Mouse (Mus musculus): ENCODE results near the gene Adcy1.

Gene Adcy1

DNA sequence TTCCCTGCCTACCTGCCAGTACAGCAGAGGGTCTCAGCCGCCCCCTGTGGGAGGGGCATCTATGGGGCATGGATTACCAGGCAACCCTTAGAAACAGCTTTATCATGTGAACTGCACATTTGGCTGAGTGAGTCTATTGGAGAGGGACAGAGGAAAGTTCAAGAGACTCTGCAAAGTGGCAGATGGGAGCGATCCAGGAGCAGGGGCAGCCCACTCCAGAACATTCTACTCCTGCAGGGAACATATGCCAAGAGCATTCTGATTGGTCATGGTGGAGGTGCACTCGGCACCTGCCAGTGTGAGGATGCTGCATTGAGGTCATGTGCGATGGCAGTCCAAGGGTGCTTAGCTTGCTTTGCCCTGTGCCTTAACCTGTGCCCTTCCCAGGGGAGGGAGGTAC is 6.5 kb downstream of the Adcy1 start:
- DNase-seq (ENCODE audit: low read depth), result no peak

GRCm38 (mm10) chr11:7071617-7072016 is 8.3 kb downstream of the Adcy1 start:
- no peak for DNase-seq (ENCODE audit: low read depth)

DNA sequence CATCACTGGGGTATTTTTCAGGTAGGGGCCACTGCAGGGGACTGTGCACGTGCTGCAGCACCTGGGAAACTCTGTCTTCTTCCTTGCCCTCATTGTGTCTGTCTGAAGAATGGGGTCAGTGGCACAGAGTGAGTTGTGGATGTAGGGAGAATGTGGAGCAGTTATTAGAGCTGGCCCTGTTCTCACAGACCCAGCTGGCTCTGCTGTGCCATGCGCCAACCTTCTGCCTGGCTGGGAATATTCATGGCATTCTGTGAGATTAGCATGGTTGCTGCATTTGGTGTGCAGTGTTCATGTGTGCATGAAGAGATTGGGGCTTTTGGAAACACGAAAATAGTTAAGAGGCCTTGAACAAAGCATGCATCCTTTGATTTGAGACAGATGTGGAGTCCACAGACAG is 10.3 kb downstream of the Adcy1 start:
- no peak for DNase-seq (ENCODE audit: low read depth)

GRCm38 (mm10) chr11:7076510-7076909 is 13.2 kb downstream of the Adcy1 start:
- DNase-seq (ENCODE audit: low read depth), result no peak

DNA sequence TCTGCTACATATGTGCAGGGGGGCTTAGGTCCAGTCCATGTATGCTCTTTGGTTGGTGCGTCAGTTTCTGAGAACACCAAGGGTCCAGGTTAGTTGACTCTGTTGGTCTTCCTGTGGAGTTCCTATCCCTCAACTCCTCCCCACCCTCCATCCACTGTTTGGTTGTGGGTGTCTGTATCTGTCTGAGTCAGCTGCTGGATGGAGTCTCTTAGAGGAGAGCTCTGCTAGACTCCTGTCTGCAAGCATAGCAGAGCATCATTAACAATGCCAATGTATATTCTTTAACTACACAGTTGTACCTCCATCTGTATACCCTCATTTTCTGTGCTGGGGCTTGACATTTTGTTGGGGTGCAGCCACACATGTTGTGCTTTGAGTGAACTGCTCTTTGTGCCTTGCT is 18.6 kb downstream of the Adcy1 start:
- no peak for DNase-seq (ENCODE audit: low read depth)

DNA sequence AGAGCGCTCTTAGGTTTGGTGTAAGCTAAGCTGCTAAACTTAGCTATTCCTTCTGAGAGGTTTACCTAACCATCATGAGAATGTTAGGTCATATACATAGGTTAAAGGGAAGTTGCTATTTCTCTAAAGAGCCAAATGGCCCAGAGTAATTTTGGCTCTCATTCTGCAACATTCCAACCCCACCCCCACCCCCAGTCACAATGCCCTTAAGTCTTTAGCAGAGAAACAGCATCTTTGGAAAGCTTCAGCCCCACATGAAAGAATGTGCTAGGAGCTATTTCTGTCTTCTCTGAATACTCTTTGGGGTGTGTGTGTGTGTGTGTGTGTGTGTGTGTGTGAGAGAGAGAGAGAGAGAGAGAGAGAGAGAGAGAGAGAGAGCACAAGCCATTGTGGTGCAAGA is 20.6 kb downstream of the Adcy1 start:
- DNase-seq (ENCODE audit: low read depth), result no peak

- DNase-seq (ENCODE audit: low read depth), result no peak
Measured at GRCm38 (mm10) chr11:7085184-7085583, 21.9 kb downstream of the Adcy1 start.

DNA sequence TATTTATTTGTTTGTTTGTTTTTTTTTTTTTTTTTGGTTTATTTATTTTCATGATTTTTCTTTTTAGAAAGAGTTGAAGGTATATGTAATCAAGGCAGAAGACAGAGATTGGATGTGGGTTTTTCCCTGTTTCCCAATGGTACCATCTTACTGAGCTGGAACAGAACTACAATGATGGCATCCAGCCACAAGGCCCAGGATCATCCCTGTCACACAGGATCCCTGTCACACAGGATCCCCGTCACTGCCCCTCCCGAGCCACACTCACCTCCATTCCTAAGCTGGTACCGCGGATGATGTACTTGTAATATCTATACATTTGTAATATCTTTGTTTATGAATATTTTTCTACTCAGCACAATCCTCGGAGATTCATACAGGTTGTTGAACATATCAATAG is 27.8 kb downstream of the Adcy1 start:
- DNase-seq (ENCODE audit: low read depth), result no peak

DNA sequence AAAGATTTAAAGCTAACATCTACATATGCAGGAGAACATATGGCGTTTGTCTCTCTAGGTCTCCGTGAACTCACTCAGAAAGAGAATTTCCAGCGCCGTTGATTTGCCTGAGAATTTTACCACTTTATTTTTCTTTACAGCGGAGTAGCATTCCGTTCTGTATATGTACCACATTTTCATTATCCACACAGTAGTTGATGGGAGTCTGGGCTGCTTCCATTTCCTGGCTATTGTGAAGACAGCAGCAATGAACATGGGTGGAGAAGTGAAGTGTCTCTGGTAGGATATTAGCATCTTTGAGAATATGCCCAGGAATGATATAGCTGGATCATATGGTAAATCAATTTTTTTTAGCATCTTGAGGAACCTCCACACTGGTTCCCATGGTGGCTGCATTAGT is 31.6 kb downstream of the Adcy1 start:
- DNase-seq (ENCODE audit: low read depth), result no peak

GRCm38 (mm10) chr11:7101674-7102073 is 38.4 kb downstream of the Adcy1 start:
- no peak for DNase-seq (ENCODE audit: low read depth)

GRCm38 (mm10) chr11:7102256-7103194 is 39.2 kb downstream of the Adcy1 start:
- DNase-seq (ENCODE audit: low read depth), result no peak

DNA sequence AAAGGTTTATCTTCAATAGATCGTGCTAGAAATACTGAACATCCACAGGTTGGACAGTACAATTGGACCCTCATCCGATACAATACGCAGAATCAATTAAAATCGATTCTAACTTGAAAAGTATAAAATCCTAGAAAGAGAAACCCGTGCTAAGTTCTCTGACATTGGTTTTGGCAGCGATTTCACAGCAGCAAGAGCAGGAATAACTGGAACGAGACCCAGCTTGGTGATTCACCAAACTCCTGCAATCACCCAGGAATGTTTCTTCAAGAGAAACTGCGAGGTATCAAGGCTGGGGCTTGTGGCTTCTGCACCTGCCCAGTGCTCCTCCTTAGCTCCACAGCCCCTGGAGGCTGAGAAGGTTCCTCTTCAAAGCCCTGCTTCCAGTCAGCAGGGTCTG is 42.0 kb downstream of the Adcy1 start:
- DNase-seq (ENCODE audit: low read depth), result no peak

DNA sequence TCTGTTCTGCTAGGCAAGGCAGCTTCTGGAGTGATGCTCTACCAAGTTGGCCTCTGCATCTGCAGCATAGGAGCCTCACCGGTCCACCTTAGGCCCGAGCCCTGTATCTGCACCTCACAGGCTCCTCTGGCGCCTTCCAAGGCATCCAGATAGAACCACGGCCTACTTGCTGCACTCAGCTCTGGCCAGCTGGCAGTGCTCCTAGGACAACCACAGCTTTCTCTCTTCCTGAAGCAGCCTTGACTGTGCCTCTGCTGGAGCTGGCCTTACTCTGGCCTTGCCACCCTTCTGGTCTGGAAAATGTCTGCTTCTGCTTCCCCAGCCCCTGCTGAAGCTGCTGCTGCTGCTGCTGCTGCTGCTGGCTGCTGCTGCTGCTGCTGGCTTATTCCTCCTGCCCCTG is 45.8 kb downstream of the Adcy1 start:
- DNase-seq (ENCODE audit: low read depth), result no peak

DNA sequence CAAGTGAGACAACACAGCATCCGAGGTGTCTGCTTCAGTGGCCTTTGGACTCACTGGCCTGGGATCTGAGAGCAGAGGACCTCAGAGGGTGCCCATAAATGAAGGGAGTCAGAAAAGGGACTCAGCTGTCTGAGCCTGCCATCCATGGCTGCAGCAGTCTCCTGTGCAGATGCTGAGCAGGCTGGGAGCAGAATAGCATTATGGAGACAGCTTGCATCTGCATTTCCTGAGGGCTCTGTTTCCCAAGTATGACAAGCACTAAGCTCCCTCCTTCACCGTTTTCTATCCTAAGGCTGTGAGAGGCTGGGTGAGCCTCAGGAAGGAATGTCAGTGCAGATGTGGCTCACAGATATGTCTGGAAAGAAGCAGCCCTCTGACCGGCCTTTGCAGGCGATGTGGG is 49.8 kb downstream of the Adcy1 start:
- no peak for DNase-seq (ENCODE audit: low read depth)

DNA sequence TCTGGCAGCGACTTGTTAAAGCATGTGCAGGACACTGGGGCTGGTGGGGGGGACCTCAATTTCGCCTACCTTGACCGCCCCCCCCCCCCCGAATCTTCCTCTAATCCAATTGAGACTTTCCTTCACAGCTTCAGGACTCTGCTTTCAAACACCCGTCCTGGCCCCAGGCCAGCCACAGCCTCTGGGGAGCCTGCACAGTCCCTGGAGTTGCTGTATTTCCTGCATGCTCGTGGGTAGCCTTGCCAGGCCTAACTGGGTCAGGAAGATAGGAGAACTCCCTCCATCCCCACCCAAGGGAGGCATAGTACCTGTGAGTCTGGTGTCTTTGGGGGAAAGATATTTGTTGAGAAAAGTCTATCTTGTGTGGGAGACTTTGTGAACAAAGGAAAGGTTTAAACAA is 50.4 kb downstream of the Adcy1 start:
- DNase-seq (ENCODE audit: low read depth), result no peak

- DNase-seq (ENCODE audit: low read depth), result no peak
Measured at GRCm38 (mm10) chr11:7114312-7114711, 51.0 kb downstream of the Adcy1 start.

DNA sequence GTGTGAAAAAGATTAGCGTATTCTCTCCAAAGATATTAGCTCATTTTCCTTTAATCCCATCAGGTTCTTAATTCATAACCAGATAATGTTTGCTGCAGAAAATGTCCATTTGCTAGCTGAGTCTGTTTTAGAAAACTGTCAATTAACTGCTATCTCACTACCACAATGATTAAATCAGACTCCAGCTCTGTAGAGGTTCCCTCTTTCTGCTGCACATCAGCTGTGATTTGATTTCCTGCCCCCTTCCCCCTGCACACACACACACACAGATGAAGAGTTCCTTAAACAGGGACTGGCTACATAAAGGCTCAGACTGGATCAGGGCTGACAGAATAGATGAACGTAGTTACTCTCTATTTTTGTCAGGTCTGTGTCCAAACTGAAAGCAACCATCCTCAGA is 53.4 kb downstream of the Adcy1 start:
- no peak for DNase-seq (ENCODE audit: low read depth)

DNA sequence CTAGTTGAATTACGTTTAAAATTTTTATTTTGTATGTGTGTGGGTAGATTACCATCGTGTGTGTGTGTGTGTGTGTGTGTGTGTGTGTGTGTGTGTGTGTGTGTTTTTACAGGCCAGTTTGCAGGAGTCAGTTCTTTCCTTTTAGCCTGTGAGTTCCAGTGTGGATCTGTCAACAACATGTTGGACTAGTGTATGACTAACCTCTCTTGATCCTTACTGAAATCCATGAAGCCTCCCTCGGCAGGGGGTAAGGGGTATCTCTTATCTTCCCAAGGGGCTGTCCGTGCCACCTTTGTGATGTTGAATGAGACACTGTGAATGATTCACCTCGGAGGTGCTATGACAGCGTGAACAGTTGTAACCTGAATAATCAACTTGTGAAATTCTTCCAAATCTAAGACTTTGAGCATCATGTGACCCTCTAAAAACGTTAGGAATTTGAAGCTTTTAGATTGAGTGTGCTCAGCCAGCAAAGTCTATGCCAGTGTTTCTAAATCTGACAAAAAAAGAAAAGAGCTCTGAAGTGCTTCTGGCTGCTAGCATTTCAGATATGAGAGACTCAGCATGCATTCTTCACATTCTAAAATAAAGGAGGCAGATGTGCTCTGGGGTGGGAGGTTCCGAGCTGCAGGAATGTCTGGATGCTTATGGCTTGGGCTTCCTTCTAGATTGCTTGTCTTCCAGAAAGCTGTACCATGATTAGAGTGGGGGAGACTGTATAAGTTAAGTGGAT is 66.2 kb downstream of the Adcy1 start:
- DNase-seq (ENCODE audit: low read depth), result no peak

DNA sequence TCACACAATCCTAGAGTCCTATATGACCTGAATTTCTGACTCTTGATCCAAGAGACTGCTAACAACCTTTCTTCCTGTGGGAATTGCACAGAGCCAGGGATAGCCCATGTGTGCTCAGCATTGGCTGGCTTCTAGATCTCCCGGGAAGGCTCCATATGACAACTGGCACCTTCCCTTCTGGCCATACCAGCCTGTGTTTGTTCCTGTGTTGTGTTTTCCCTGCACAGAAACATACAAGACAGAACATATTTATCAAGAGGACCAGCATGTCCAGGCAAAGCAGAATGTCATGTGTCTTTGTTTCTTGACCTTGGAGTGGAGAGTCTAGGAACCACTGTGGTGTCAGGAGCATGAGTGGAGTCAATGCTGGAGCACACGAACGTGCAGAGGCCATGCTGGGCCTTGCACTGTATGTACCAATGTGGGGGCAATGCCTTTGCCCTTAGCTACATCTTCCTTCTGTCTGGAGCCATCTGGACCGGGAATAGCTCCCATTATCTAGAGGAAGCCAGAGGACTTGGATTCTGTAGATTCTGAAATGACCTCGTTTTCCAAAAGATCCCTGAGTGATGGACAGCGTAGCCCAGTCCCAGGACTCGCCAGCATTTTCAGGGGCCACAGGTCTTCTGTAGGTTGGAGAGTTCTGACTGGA is 69.6 kb downstream of the Adcy1 start:
- DNase-seq (ENCODE audit: low read depth), result no peak

GRCm38 (mm10) chr11:7133736-7134135 is 70.4 kb downstream of the Adcy1 start:
- DNase-seq (ENCODE audit: low read depth), result no peak

GRCm38 (mm10) chr11:7134319-7134718 is 71.0 kb downstream of the Adcy1 start:
- no peak for DNase-seq (ENCODE audit: low read depth)

- DNase-seq (ENCODE audit: low read depth), result no peak
Measured at GRCm38 (mm10) chr11:7135301-7135700, 72.0 kb downstream of the Adcy1 start.

DNA sequence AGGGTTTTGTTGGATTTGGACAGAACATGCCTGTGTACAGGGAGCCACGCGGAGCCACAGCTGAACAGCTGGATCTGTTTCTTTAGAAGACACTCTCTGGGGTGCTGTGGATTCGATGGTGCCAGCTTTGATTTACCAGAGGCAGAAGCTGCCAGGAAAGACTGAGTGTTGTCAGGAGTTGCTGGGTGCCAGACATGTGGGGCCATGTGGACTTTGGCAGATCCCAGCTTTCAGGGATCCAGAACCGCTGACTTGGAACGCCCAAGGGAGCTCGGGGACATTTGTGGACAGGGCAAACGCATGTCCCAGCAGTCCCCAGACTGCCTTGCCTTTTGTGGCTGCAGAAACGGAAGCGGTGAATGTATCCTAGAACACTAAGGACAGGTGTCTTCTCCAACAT is 72.5 kb downstream of the Adcy1 start:
- DNase-seq (ENCODE audit: low read depth), result no peak
